Mouse (Mus musculus): ENCODE results near the gene Grhl3.

Gene Grhl3

DNA sequence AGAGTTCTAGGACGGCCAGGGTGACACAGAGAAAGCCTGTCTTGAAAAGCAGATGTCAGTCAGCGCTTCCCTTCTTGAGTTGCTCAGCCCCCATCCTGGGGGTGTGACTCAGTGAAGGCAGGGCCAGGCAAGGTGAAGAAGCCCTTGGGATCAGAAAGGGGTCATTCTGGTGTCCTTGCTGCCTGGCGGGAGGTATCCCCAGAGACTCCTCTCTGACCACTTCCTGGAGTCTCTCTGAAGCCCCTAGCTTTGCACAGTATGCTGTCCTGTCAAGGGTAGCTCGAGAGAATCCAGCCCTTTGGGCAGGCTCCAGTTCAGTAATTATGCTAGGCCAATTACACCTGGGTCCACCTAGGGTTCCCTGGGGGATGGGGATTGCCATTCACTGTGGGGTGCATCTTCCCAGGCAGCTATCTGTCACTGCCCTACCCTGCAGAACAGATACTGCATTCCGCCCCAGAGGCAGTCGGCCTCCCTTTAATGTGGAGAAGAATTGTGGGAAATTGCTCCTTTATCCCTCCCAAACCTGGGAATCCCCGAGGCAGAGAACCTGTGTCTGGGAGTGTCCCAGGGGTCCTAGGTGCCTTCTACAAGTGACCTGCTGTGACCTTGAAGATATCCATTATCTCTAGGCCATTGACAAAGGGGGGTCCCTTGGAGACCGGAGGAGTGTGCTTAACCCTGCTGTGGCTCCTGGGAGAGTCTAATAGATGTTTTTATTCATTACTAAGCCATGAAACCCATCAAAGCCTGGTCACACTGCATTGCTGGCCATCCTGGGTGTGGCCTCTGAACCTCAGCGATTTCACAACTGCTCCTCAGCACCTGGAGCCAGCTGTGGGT lies 41.4 kb downstream of the Grhl3 start:
- in situ Hi-C loops (cut with MseI, MboI) = no loop called here

DNA sequence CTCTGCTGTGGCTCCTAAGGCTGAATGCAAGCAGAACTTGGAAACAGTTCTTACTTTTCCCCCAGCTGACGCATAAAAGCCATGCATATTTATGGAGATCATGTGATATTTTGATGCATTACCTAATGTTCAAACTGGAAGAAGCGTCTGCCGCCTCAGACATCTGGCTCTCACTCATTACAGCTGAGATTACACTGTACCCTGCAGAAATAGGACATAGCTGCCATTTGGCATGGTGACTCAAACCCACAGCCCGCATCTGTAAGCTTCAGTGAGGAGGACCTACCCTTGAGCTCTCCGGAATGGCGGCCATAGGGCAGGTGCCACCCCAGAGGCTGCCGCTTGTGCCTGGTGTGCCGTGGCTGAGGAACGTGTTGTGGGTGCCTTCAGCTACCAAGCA lies 42.2 kb downstream of the Grhl3 start:
- in situ Hi-C loops (cut with MseI, MboI) = no loop called here

DNA sequence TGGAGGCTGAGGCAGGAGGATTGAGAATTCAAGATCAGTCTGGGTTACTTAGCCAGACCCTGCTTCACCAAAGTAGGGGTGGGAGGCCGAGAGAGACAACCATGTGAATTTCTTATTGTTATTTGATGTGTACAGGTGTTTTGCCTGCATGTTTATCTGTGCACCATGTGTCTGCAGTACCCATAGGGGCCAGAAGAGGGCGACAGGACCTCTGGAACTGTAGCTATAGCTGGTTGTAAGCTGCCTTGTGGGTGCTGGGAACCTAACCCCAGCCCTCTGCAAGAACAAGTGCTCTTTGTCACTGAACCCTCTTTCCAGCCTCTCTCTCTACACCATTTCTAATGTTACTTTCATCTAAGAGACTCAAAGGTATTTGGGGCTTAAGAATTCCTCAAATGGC lies 43.2 kb downstream of the Grhl3 start:
- in situ Hi-C loops (cut with MseI, MboI) = no loop called here

DNA sequence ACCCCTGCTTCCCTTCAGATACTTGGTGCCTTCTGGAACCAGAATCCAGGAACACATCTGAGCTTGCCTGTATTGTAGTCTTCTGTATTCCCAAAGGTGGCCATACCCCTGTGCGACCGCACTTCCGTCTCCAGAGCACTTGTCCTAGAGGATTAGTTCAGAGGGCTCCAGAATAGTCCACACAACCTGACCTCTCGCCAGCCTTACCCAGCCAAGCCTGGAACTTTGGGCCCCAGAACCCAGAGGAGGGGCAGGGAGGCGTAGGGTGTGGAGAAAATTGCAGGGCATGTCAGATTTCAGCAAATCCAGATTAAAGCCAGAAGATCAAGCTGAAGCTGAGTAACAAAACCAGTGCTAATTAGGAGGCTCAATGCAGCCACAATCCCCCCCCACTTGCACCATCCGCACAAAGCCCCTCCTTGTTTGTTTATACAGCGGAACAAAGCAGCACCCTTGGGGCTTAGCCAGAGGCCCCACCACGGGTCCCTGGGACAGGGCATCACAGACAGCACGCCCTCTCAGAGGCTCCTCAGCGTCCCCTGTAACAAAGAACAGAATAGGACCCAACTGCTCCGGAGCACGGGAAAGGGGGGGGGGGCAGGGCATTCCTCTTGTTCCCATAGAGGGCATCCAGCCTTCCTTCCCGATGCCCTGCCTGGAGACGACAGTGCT lies 47.3 kb downstream of the Grhl3 start:
- in situ Hi-C loops (cut with MseI, MboI) = no loop called here

DNA sequence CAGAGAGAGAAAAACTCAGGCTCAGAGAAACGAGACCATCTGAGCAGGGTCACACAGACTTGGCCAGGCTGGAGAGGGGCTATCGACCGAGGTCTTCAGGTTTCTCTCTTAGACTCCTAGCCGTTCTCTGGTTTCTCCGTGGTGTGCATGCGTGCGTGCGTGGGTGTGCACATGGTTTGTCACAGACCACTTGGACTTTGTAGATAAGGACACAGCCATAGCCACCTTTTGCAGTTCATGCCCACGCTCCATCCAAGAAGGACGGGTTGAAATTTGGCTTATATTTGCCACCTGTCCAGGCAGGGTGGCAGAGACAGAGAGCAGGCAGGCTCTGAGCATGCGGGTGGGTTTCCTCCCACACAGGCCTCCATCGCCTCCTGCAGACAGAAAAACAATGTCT lies 48.4 kb downstream of the Grhl3 start:
- in situ Hi-C loops (cut with MseI, MboI) = no loop called here

DNA sequence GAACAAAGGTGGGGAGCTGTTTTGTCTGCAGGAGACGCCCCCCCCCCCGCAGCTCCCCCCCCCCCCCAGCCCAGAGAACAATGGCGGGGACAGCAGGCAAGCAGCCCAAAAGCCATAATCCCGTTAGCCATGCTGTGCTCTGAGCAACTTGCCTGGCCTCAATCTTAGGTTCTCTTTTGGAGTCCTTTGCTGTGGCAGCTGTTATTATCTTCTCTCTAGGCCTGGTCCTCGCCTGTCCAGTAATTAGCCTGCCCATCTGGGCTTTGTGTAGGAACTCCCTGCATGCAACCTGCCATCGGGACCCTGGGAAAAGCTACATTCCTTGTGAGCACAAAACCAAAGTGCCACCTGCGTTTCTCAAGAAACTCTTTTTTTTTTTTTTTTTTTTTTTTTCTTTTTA lies 49.5 kb downstream of the Grhl3 start:
- in situ Hi-C loops (cut with MseI, MboI) = no loop called here

DNA sequence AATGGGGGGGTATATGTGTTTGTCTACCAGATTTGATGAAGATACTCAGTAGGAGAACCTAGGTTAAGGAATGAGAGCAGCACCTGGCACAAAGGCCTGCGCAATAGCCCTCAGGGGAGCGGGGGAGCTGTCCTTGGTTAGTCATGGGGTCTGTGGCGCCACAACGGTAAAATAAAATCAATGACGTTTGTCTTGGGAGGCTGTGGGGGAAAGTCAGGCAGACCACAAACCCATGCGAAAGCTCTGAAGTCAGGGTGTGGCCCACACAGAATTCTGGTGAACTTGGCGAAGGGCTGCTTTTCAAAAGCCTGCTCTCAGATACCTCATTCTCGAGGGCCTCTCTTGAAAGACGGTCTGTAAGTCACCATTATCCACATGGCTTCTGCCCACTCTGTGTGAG lies 53.0 kb downstream of the Grhl3 start:
- in situ Hi-C loops (cut with MseI, MboI) = no loop called here

DNA sequence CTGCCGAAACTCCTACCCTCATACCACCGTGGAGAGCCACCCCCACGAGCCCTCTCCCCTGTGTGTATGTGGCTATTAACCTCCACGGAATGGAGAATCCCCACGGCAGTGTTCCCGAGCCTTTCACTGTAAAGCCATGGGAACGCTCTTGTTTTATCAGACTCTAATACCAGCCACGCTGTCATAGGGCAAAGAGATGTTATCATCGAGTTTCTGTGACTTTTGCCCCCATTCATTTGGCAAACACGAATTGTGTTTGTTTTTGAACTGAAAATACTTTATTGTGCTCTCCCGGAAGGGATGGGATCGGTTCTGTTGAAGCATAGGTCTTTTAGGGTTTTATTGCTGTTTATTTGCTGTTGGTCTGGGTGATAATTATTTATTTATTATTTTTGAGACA lies 55.3 kb downstream of the Grhl3 start:
- in situ Hi-C loops (cut with MseI, MboI) = loop anchor here (5.0 kb wide), 1 partner anchor 149 kb away; no protein-coding TSS in a partner anchor

DNA sequence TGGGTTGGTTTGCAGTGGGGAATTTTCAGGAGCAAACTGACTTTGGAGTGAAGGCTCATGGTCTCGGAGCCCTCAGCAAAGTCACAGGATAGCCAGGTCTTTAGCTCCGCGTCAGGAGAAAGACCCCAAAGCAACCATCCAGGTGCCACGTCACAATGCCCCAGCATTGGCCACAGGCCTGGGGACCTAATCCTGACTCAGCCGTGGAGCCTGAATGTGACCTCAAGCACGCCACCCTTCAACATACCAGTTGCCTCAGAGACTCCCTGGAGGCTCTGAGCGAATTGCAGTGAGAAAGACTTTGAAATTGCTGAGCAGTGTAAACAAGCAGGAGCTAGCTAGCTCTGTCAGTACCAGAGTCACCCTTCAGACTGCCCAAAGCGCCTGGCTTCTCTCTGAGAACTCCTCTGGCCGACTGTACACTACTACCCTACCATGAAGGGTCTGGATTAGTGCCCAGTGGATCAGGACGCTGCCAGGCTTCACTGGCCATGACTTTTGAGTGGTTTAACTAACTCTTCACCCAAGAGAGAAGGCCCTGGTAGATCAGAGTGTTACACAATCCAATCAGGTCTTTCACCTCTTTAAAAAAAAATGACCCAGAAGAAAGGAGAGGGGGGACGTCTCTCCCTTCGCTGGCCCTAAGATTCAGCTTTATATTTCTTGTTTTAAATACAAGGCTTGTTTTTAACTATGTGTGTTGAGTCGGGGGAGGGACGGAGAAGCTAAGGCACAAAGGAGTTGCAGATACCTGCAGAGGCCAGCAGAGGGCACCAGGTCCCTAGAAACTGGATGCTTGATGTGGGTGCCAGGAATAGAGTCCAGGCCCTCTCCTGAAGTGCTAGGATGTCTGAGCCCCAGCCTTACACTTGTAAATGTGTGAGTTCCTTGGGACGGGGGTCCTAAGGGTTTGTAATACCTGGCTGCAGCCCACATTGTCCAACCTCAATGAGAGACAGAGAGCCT lies 56.8 kb downstream of the Grhl3 start:
- in situ Hi-C loops (cut with MseI, MboI) = loop anchor here (5.0 kb wide), 1 partner anchor 151 kb away; no protein-coding TSS in a partner anchor

DNA sequence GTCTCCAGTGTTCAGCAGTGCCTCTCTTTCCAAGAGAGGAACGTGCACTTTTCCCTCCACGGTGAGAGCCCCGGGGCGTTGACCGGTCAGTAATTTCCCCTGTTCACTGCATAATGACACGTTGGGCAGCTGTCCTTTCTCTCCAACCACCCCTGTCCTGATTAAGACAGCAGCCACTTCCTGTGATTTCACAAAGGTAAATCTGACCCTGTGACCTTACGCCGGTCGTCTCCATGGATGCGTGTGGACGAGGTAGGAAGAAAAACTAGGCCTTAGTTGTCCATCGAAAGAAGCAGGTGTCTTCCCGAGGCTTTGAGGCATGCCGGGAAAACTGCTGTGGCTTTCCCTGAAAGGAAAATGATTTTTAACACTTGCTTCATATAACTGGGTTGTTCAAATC lies 58.5 kb downstream of the Grhl3 start:
- in situ Hi-C loops (cut with MseI, MboI) = loop anchor here (5.0 kb wide), 1 partner anchor 152 kb away; no protein-coding TSS in a partner anchor

DNA sequence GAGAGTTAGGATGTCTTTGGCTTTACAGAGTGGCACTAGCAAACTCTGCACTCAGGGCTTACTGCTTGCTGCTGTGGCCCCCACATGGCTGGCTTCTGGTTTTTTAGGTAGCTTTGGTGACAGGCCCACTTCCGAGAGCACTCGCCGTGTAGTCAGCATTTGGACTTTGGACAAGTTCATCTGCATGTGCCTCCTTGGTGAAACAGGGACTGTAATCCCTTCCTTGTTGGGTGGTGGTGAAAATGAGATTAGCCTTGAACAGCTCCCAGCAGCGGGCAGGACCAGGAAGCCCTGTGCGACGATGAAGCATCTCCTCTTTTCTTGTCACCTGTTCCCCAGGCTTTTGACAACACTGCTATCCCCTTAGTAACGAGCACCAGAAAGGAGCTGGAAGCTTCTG lies 59.6 kb downstream of the Grhl3 start:
- in situ Hi-C loops (cut with MseI, MboI) = no loop called here

DNA sequence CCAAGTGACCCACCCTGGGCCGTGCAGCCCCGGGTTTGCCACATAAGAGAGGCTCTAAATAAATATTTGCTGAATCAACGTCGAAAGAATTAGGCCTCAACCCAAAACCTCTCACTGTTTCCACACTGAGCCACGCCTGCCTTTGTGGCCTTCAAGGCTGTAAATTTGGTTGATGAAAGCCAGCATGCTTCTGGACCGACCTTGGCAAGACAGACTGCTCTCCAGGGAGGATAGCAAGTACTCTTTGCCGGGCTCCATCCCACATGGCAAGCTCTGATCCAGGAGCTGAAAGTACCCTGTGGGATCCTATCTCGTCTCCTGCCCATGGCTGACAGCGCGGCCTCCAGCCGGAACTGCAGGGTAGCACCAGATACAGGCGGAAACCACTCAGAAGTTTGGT lies 63.9 kb downstream of the Grhl3 start:
- in situ Hi-C loops (cut with MseI, MboI) = no loop called here

DNA sequence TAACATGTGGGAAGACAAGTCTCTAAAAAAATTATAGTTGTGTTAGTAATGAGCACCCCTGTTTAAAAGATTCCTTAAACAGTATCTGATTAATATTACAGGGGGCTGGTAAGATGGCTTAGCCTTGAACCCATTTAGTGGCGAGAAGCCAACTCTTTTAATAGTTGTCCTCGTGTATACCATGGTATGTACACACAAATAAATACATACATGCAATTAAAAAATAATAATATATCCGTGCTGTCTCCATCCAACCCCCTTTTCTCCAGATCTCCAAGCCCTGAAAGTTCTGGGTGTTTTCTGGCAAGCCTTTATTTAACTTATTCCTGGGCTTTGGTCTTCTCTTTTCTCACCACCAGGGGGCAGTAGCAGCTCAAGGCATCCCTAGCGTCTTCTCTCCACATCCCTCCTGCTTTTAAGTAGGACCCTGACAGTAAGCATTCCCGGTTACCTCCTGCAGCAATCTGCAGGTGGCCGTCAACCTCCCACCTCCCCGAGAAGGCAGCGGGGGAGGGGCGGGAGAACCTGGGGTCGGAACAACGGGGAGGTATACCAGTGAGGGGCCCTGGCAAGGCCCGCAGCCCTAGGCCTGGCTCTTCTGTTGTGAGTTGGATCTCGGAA lies 64.9 kb downstream of the Grhl3 start:
- in situ Hi-C loops (cut with MseI, MboI) = no loop called here

DNA sequence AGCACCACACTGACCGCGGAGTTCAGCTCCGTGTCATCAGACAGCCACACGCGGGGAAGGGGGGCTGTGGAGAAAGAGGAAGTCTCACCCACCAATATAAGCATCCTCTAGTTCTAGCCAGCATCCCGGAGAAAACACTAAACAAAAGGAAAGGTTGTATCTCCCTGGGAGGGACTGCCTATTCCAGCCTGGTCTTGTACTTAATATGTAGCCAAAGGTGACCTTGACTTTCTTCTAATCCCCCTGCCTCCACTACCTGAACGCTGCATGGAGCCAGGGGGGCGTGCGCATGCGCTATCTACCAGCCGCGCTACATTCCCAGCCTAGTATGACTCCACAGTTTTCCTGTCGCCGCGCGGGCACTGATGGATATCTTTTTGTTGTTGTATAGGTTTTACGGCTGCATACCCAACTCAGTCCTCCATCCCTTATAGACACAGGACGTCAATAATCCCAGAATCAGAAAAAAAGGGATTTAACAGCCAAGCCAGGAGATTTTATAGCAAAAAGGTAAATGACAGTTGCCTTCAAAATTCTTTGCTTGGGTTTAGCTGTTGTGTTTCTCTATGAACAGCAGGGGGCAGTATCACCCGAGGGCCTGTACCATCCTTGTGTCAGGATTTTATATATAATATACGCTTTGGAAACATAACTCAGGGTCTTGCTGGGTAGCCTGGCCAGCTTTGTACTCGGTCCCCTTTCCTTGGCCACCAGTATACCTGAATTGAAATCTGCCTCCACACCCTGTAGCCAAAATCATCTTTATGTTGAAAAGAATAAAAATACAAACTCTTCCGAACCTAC lies 65.7 kb downstream of the Grhl3 start:
- in situ Hi-C loops (cut with MseI, MboI) = no loop called here

DNA sequence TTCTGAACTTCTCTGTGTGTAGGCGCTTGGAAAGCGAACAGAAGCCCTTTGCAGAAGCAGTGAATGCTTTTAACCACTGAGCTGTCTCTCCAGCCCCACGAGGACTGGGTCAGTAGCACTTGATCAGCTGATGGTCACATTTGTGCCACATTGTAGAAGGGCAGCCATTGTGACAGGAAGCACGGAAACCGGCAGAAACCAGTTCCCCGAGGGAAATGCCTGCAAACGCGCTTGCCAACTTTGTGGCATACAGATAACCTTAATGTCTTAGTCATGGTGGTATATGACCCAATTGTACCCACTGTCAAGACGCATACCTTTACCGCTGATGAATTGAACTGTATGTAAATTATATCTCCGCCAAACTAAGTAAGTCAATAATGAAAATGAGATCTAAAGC lies 67.6 kb downstream of the Grhl3 start:
- in situ Hi-C loops (cut with MseI, MboI) = no loop called here

DNA sequence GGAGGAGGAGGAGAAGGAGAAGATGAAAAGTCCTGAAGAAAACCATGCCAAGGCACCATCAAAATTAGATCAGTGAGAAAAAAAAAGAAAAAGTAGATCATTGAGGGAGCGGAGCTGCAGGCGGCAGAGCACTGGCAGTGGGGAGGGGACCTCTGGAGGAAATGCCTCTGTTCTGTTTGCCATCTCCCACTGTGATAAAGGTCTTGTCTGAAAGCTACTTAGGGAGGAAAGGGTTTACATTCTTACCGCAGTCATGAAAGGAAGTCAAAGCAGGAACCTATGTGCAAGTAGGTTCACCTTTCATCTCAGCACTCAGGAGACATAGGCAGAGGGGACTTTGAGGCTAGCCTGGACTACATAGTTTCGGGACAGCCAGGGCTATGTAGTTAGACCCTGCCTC lies 71.8 kb downstream of the Grhl3 start:
- in situ Hi-C loops (cut with MseI, MboI) = no loop called here

DNA sequence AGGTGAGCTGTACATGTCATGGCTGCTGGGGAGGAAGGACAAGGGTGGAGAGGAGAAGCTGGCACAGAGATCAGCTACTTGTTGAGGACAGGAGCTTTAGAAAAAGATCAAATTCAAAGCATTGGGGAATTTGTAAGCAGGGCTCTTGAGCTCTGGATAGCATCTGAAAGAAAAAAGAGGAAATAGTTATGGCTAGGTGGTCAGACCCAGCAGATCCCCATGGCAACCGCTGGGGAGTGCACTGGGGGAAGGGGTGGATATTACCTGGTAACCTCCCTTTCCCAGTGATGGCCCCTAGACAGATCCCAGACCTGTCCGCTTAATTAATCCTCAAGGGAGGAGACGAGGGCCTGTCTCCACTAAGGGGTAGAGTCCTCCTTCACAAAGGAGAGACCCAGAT lies 73.6 kb downstream of the Grhl3 start:
- in situ Hi-C loops (cut with MseI, MboI) = loop anchor here in 1 of 2 experiments (10.0 kb wide), 1 partner anchor 55 kb away; no protein-coding TSS in a partner anchor

DNA sequence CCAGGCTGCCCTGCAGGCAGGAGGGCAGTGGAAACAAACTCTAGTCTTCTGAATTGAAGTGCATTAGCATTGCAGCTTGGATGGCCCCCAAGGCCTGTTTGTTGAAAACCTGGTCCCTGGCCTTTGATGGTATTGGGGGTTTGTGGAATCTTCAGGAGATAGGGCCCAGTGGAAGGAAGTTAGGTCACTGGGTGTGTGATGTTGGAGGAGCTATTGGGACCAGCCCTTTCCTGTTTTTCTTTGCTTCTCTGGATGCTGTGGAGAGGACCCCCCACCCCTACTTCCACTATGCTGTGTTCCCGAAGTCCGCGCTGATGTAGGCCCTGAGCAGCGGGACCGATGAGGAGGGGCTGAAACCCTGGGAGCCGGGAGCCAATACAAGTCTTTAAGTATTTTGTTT lies 75.3 kb downstream of the Grhl3 start:
- in situ Hi-C loops (cut with MseI, MboI) = loop anchor here in 1 of 2 experiments (10.0 kb wide), 1 partner anchor 53 kb away; no protein-coding TSS in a partner anchor

DNA sequence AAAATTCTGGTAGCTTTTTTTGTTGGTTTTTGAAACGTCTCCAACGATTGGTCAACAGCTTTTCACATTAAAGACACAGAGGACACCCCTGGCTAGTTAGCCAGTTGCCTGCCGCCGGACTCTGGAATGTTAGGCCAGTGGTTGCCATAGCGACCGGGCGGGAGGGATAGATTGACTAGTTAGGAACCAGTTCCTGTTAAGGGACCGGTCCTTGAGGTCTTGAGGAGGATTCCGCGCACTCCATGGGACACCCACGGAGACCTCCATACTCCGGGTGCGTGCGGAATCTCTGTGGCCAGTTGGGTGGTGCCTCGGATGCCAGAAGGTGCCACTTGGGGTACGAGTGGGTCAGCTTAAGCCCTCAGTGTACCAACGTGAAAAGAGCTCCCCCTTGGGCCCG lies 77.6 kb downstream of the Grhl3 start:
- in situ Hi-C loops (cut with MseI, MboI) = loop anchor here in 1 of 2 experiments (10.0 kb wide), 1 partner anchor 51 kb away; no protein-coding TSS in a partner anchor

DNA sequence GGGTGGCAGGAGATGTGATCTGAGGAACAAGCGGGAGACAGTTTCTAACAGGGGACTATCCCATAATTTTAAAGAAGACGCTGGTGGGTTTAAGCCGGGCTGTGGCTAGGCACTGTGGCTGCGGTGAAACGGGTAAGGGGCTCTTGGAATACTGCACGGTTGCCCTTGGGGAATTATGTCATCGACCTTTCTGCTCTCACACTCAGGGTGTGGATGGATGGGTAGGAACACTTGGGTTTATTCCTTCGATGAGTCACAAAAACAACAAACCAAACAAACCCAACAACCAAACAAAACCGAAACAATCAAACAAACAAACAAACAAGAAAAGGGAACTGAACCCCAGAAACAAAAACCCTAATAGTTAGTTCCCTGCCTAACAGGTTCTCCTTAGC lies 78.0 kb downstream of the Grhl3 start:
- in situ Hi-C loops (cut with MseI, MboI) = loop anchor here in 1 of 2 experiments (10.0 kb wide), 1 partner anchor 51 kb away; no protein-coding TSS in a partner anchor

Measured in mouse trophoblast stem cell (cell line).